Mouse (Mus musculus) embryonic facial prominence, embryonic 11.5 days (tissue): Measurements from ENCODE around the gene Bbs1. TPM values are rescaled to one million over a fixed set of nuclear protein-coding genes. Genes with fewer than 3 reads are reported as not detected.

Source experiments
- ATAC-seq: fragments of 200-750 bp; cut with Nextera tagmentation; replicated peaks from 2 replicates; pipeline ENCODE4 v1.8.0; 2017; ENCODE audit warnings: low read depth; ENCODE audit not compliant: insufficient number of reproducible peaks, low FRiP score, low TSS enrichment
- DNase-seq: peaks from one replicate; pipeline ENCODE4 v3.0.0-alpha.2; 2015; ENCODE audit warnings: low spot score
- H3K27ac ChIP-seq: fragments of 300-500 bp; sonication (generic); replicated peaks from 2 replicates; pipeline ENCODE4 v1.5.1; 2014; ENCODE audit warnings: mild to moderate bottlenecking, low read depth, low read length, control low read depth
- H3K27me3 ChIP-seq: fragments of 300-500 bp; sonication (generic); 2 replicates; pipeline ENCODE4 v1.6.1; 2014; ENCODE audit warnings: mild to moderate bottlenecking, low read length, moderate library complexity, mixed read lengths; ENCODE audit not compliant: control insufficient read depth, insufficient read depth
- H3K36me3 ChIP-seq: fragments of 300-500 bp; sonication (generic); replicated peaks from 2 replicates; pipeline ENCODE4 v1.6.1; 2014; ENCODE audit warnings: low read depth, mild to moderate bottlenecking, low read length, moderate library complexity, mixed read lengths; ENCODE audit not compliant: control insufficient read depth, insufficient read depth
- H3K4me1 ChIP-seq: fragments of 300-500 bp; sonication (generic); 2 replicates; pipeline ENCODE4 v1.6.1; 2014; ENCODE audit warnings: low read length, mixed read lengths; ENCODE audit not compliant: control insufficient read depth, insufficient read depth
- H3K4me2 ChIP-seq: fragments of 300-500 bp; sonication (generic); 2 replicates; pipeline ENCODE4 v1.6.1; 2014; ENCODE audit warnings: low read depth, mild to moderate bottlenecking, control low read depth, low read length, moderate library complexity
- H3K4me3 ChIP-seq: fragments of 300-500 bp; sonication (generic); 2 replicates; pipeline ENCODE4 v1.5.1; 2014; ENCODE audit warnings: low read depth, low read length, control low read depth
- H3K9ac ChIP-seq: fragments of 300-500 bp; sonication (generic); replicated peaks from 2 replicates; pipeline ENCODE4 v1.6.1; 2014; ENCODE audit warnings: mild to moderate bottlenecking, control low read depth, low read length
- H3K9me3 ChIP-seq: fragments of 300-500 bp; sonication (generic); replicated peaks from 2 replicates; pipeline ENCODE4 v1.6.1; 2016; ENCODE audit warnings: mild to moderate bottlenecking, low read length, inconsistent platforms, mixed read lengths; ENCODE audit not compliant: control insufficient read depth
- WGBS: fragments of 180-500 bp; shearing (Covaris S2); extraction: QIAGEN DNeasy Blood & Tissue Kit; methylation state at CpG from one replicate; pipeline ENCODE4 v1.1.7; 2014; 5-methylcytosine and 5-hydroxymethylcytosine counted together
- polyA plus RNA-seq: library from polyadenylated mRNA; unstranded; fragments of >200 nt; fragmentation: Nextera tagmentation; extraction: Ambion mirVana; gene quantifications from 2 replicates; pipeline ENCODE4 v1.2.1, GENCODE M21; 2014

The Bbs1 gene
- polyA plus RNA-seq, 1 experiment from 2014 or later = 4.8 TPM

- H3K9ac ChIP-seq = peak overlapping the region; percentile 56
- ATAC-seq = 0 out of 2 replicates have a peak, but pooled peaks have one; percentile 11
- H3K27ac ChIP-seq = no peak overlapping the region
- no peaks in the 10 kb centered on the region for H3K4me1 ChIP-seq
- H3K4me2 ChIP-seq = peak overlapping the region; percentile 46
- H3K36me3 ChIP-seq = peaks cover 3% of the 10 kb centered on the region; the same call in 1 of the 2 replicates
- H3K27me3 ChIP-seq = no peaks in the 10 kb centered on the region
- H3K4me3 ChIP-seq = peak overlapping the region; percentile 57; the same call in 1 of the 2 replicates
- H3K9me3 ChIP-seq = no peaks in the 10 kb centered on the region
- no peak for DNase-seq
- 60% methylated on average over 5 of the region's 5 CpGs for WGBS
Measured at GRCm38 (mm10) chr19:4928781-4929180, 22.4 kb upstream of the Bbs1 start.

- peak within 1 kb of the TSS; percentile 61 for H3K9ac ChIP-seq
- H3K36me3 ChIP-seq = peaks cover 3% of the 10 kb centered on the region; the same call in 1 of the 2 replicates
- DNase-seq = peak; percentile 99
- peak within 1 kb of the TSS; percentile 57 for H3K4me3 ChIP-seq
- no peak within 1 kb of the TSS for H3K27ac ChIP-seq
- ATAC-seq = peak; percentile 95
- no peaks in the 10 kb centered on the region for H3K9me3 ChIP-seq
- no peaks in the 10 kb centered on the region for H3K27me3 ChIP-seq
- H3K4me1 ChIP-seq = no peaks in the 10 kb centered on the region
- H3K4me2 ChIP-seq = peak within 1 kb of the TSS; percentile 57
- under 1% methylated on average over 32 of the region's 32 CpGs for WGBS
Measured at GRCm38 (mm10) chr19:4927904-4928531, 21.6 kb upstream of the Bbs1 start, which contains the start of gene Dpp3. Gene Dpp3 (minus strand): TSS chr19:4928287.

- no peak overlapping the region for H3K27ac ChIP-seq
- H3K27me3 ChIP-seq = no peaks in the 10 kb centered on the region
- no peaks in the 10 kb centered on the region for H3K4me1 ChIP-seq
- DNase-seq (no peak), ATAC-seq (no peak)
- peaks cover 3% of the 10 kb centered on the region; the same call in 1 of the 2 replicates for H3K36me3 ChIP-seq
- no peak overlapping the region for H3K4me2 ChIP-seq
- 95% methylated on average over 11 of the region's 11 CpGs for WGBS
- no peak overlapping the region for H3K9ac ChIP-seq
- H3K9me3 ChIP-seq = no peaks in the 10 kb centered on the region
- H3K4me3 ChIP-seq = no peak overlapping the region
Measured at GRCm38 (mm10) chr19:4925121-4925860, 18.9 kb upstream of the Bbs1 start.

GRCm38 (mm10) chr19:4919652-4920051 lies 13.2 kb upstream of the Bbs1 start:
- Histone ChIP-seq H3K27ac (no peak overlapping the region), H3K4me3 (no peak overlapping the region), H3K4me2 (no peak overlapping the region), H3K9ac (no peak overlapping the region), H3K27me3 (no peaks in the 10 kb centered on the region), H3K36me3 (peaks cover 7% of the 10 kb centered on the region; the same call in 1 of the 2 replicates), H3K9me3 (no peaks in the 10 kb centered on the region), H3K4me1 (no peaks in the 10 kb centered on the region)
- 86% methylated on average over 6 of the region's 6 CpGs for WGBS
- ATAC-seq = no peak
- DNase-seq = no peak

GRCm38 (mm10) chr19:4916827-4917226 lies 10.4 kb upstream of the Bbs1 start:
- peaks cover 16% of the 10 kb centered on the region; the same call in 1 of the 2 replicates for H3K36me3 ChIP-seq
- no peak overlapping the region for H3K27ac ChIP-seq
- H3K4me2 ChIP-seq = no peak overlapping the region
- ATAC-seq = no peak
- H3K27me3 ChIP-seq = no peaks in the 10 kb centered on the region
- H3K9ac ChIP-seq = no peak overlapping the region
- DNase-seq = no peak
- H3K4me3 ChIP-seq = no peak overlapping the region
- no peaks in the 10 kb centered on the region for H3K9me3 ChIP-seq
- WGBS = 80% methylated on average over 10 of the region's 10 CpGs
- no peaks in the 10 kb centered on the region for H3K4me1 ChIP-seq

GRCm38 (mm10) chr19:4915924-4916603 lies 9.6 kb upstream of the Bbs1 start:
- Histone ChIP-seq H3K36me3 (peaks cover 16% of the 10 kb centered on the region; the same call in 1 of the 2 replicates), H3K27me3 (no peaks in the 10 kb centered on the region), H3K9me3 (no peaks in the 10 kb centered on the region), H3K27ac (no peak overlapping the region), H3K4me1 (no peaks in the 10 kb centered on the region), H3K9ac (no peak overlapping the region), H3K4me3 (no peak overlapping the region), H3K4me2 (no peak overlapping the region)
- DNase-seq (no peak), ATAC-seq (no peak)
- WGBS = 92% methylated on average over 15 of the region's 15 CpGs

GRCm38 (mm10) chr19:4909376-4909775 lies 2.9 kb upstream of the Bbs1 start:
- ATAC-seq = no peak
- no peak overlapping the region for H3K9ac ChIP-seq

More at GRCm38 (mm10) chr19:4909376-4909775, 2.9 kb upstream of the Bbs1 start:
- no peak for DNase-seq
- H3K4me3 ChIP-seq = no peak overlapping the region
- peaks cover 18% of the 10 kb centered on the region; the same call in 1 of the 2 replicates for H3K36me3 ChIP-seq
- 89% methylated on average over 7 of the region's 7 CpGs for WGBS
- no peak overlapping the region for H3K27ac ChIP-seq
- H3K4me2 ChIP-seq = no peak overlapping the region
- H3K4me1 ChIP-seq = no peaks in the 10 kb centered on the region
- H3K27me3 ChIP-seq = no peaks in the 10 kb centered on the region
- no peaks in the 10 kb centered on the region for H3K9me3 ChIP-seq
